Mouse (Mus musculus) MEL (cell line): Measurements from ENCODE around the gene Srebf1.

Experiments
- BHLHE40 ChIP-seq: IDR thresholded peaks from 2 replicates; pipeline ENCODE4 v1.6.1; 2012; ENCODE audit warnings: low read depth, mild to moderate bottlenecking, inconsistent platforms, low read length, improper control_type of control experiment, borderline replicate concordance
- CHD1 ChIP-seq: IDR thresholded peaks from 2 replicates; pipeline ENCODE4 v1.6.1; 2012; ENCODE audit warnings: low read depth, mild to moderate bottlenecking, inconsistent platforms, low read length, improper control_type of control experiment
- CTCF ChIP-seq, 3 experiments: IDR thresholded peaks in 2 of 3; conservative IDR thresholded peaks in 1 of 3; 2 replicates each; pipeline ENCODE4 v1.5.1; 2011 to 2012; ENCODE audit warnings: low read length in 3 of 3, low read depth in 2 of 3, mild to moderate bottlenecking in 2 of 3, improper control_type of control experiment in 1 of 3, inconsistent platforms in 1 of 3, mixed read lengths in 1 of 3, moderate library complexity in 1 of 3; ENCODE audit not compliant: control insufficient read depth in 1 of 3, insufficient read depth in 1 of 3, poor library complexity in 1 of 3, severe bottlenecking in 1 of 3
- ELF1 ChIP-seq: IDR thresholded peaks from 2 replicates; pipeline ENCODE4 v1.6.1; 2014; ENCODE audit warnings: low read depth, mild to moderate bottlenecking, inconsistent platforms, low read length, improper control_type of control experiment, moderate library complexity
- GABPA ChIP-seq: IDR thresholded peaks from 2 replicates; pipeline ENCODE4 v1.6.1; 2012; ENCODE audit warnings: low read depth, mild to moderate bottlenecking, inconsistent platforms, low read length, improper control_type of control experiment, moderate library complexity
- GATA1 ChIP-seq: IDR thresholded peaks from 2 replicates; pipeline ENCODE4 v1.6.1; 2011; ENCODE audit warnings: low read depth, low read length, improper control_type of control experiment
- MXI1 ChIP-seq: IDR thresholded peaks from 2 replicates; pipeline ENCODE4 v1.6.1; 2011; ENCODE audit warnings: mild to moderate bottlenecking, low read depth, low read length, improper control_type of control experiment
- NRF1 ChIP-seq: IDR thresholded peaks from 2 replicates; pipeline ENCODE4 v1.6.1; 2014; ENCODE audit warnings: low read depth, mild to moderate bottlenecking, inconsistent platforms, low read length, improper control_type of control experiment, moderate library complexity; ENCODE audit not compliant: poor library complexity, insufficient read depth, severe bottlenecking
- POLR2A ChIP-seq, 2 experiments: IDR thresholded peaks; 2 replicates each; pipeline ENCODE4 v1.6.1; 2011 to 2012; ENCODE audit warnings: low read length in 2 of 2, mild to moderate bottlenecking in 2 of 2, control low read depth in 1 of 2, improper control_type of control experiment in 1 of 2, low read depth in 1 of 2, moderate library complexity in 1 of 2; ENCODE audit not compliant: control insufficient read depth in 1 of 2, insufficient read depth in 1 of 2, poor library complexity in 1 of 2
- POLR2AphosphoS2 ChIP-seq: IDR thresholded peaks from 2 replicates; pipeline ENCODE4 v1.6.1; 2011; ENCODE audit warnings: low read length, improper control_type of control experiment
- SMC3 ChIP-seq: IDR thresholded peaks from 2 replicates; pipeline ENCODE4 v1.6.1; 2011; ENCODE audit warnings: low read depth, low read length, improper control_type of control experiment
- TCF12 ChIP-seq: IDR thresholded peaks from 2 replicates; pipeline ENCODE4 v1.6.1; 2014; ENCODE audit warnings: low read depth, mild to moderate bottlenecking, inconsistent platforms, low read length, improper control_type of control experiment, moderate library complexity
- USF2 ChIP-seq, 2 experiments: IDR thresholded peaks; 2 replicates each; pipeline ENCODE4 v1.6.1; 2011 to 2012; ENCODE audit warnings: improper control_type of control experiment in 2 of 2, low read length in 2 of 2, borderline replicate concordance in 1 of 2, inconsistent platforms in 1 of 2, low read depth in 1 of 2, mild to moderate bottlenecking in 1 of 2; ENCODE audit not compliant: insufficient read depth in 1 of 2

DNA sequence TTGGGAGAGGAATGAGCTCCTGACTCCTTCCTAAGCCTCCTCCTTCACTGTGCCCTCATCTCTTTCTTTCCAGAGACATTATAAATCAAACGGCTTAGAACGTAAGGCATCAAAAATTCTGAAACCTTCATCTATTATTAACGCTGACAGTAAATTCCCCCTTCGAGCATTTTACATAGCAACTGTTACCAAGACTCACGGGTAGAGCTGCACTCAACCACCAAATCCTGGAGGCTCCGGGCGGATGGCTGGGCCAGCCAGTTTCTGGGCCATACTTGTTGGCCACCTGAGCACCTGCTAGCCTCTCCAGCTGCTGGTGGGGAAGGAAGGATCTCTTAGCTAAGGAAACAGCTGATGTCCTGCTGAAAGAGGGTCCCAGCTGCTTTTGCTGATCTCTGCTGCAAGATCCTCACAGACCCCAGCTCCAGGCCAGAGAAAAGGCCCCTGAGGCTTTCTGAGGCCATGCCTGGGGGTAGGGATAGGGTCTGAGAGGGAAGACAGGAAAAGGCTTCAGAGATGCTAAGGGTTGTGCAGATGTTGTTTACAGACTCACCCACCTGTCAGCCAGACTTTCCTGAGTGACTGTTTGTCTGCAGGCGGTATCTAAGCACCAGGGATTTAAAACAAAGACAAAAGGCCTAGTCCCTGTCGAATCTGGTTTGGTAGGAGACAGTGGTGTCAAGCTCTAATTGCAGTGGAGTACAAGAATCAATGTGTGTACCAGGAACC, 61.1 kb downstream of the Srebf1 start:
- TF ChIP-seq CHD1 (no peak), POLR2A (IDR thresholded peaks at IDR 0.05; ENCODE audit: control insufficient read depth in 1 of 2, insufficient read depth in 1 of 2, low read depth in 1 of 2, low read length in 2 of 2, poor library complexity in 1 of 2) (no peak), USF2 (IDR thresholded peaks at IDR 0.05; ENCODE audit: borderline replicate concordance in 1 of 2, insufficient read depth in 1 of 2, low read depth in 1 of 2, low read length in 2 of 2) (no peak), SMC3 (no peak), CTCF (IDR thresholded peaks at IDR 0.05 in 2 of 3, conservative IDR thresholded peaks at IDR 0.05 in 1 of 3; ENCODE audit: control insufficient read depth in 1 of 3, insufficient read depth in 1 of 3, low read depth in 2 of 3, low read length in 3 of 3, poor library complexity in 1 of 3, severe bottlenecking in 1 of 3) (no peak), POLR2AphosphoS2 (0 out of 2 replicates have a peak, but pooled peaks have one; percentile 28), GATA1 (no peak), NRF1 (no peak), ELF1 (no peak), TCF12 (no peak), BHLHE40 (no peak), GABPA (no peak), MXI1 (no peak)
